Mouse (Mus musculus): ENCODE results near the gene Akna.

GRCm38 (mm10) chr4:63452555-63452954, 49.4 kb upstream of the Akna start:
- TF ChIP-seq POLR2A (IDR thresholded peaks at IDR 0.05; ENCODE audit: control insufficient read depth, low read depth, low read length) (no peak), CTCF (IDR thresholded peaks at IDR 0.05; ENCODE audit: control insufficient read depth, insufficient read depth, insufficient replicate concordance, low read depth, low read length) (no peak)
